Mouse (Mus musculus): ENCODE results near the gene Rgp1. TPM values are rescaled to one million over a fixed set of nuclear protein-coding genes. Genes with fewer than 3 reads are reported as not detected.
"Not testable (repeated sequence)": the region's sequence is repeated elsewhere in the genome, so short reads cannot be mapped to it uniquely, and the experiment has no call there.

Rgp1 gene
- polyA plus RNA-seq, 1 experiment from 2014 or later = 25.1 TPM

DNA sequence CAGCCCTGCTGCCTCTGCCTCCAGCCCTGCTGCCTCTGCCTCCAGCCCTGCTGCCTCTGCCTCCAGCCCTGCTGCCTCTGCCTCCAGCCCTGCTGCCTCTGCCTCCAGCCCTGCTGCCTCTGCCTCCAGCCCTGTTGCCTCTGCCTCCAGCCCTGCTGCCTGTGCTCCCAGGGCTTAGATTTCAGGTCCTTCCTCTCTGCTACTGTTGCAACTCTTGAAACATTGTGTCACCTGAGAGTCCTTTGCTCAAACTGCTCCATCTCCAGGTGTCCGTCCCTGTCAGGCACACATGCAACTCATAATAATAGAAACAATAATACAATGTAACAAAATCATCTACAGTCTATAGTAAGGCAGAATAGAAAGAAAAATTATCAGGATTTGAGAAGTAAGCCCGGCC lies 18.1 kb downstream of the Rgp1 start:
- not testable (repeated sequence) for H3K4me2 ChIP-seq (ENCODE audit: low read depth, low read length); H3K27ac ChIP-seq (replicated peaks; ENCODE audit: low read depth, low read length); H3K9me3 ChIP-seq (ENCODE audit: control insufficient read depth, low read length); H3K4me3 ChIP-seq (ENCODE audit: low read depth, low read length); DNase-seq (ENCODE audit: low spot score); H3K4me1 ChIP-seq (ENCODE audit: control insufficient read depth, insufficient read depth, low read length); H3K27me3 ChIP-seq (replicated peaks; ENCODE audit: control insufficient read depth, insufficient read depth, low read length); H3K36me3 ChIP-seq (ENCODE audit: control insufficient read depth, insufficient read depth, low read length); H3K9ac ChIP-seq (ENCODE audit: low read depth, low read length); ATAC-seq (ENCODE audit: low read depth)
- 75% methylated on average over 2 of the region's 2 CpGs for WGBS

DNA sequence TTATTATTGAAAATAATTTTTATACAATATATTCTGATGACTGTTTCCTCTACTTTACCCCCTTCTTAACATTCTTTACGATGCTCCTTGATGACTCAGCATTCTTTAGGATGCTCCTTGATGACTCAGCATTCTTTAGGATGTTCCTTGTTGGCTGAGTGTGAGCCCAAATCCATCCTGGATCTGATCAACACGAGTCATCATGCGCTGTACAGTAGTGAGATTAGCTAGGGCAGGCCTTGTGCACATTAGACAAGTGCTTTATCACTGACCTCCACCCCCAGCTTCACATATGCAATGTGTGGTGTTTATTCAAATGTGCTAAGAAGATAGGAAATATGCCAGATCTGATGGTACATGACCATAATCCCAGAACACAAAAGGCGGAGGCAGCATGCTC lies 19.7 kb downstream of the Rgp1 start:
- no peaks in the 10 kb centered on the region for H3K9me3 ChIP-seq (ENCODE audit: control insufficient read depth, low read length)
- no peak for ATAC-seq (ENCODE audit: low read depth)

DNA sequence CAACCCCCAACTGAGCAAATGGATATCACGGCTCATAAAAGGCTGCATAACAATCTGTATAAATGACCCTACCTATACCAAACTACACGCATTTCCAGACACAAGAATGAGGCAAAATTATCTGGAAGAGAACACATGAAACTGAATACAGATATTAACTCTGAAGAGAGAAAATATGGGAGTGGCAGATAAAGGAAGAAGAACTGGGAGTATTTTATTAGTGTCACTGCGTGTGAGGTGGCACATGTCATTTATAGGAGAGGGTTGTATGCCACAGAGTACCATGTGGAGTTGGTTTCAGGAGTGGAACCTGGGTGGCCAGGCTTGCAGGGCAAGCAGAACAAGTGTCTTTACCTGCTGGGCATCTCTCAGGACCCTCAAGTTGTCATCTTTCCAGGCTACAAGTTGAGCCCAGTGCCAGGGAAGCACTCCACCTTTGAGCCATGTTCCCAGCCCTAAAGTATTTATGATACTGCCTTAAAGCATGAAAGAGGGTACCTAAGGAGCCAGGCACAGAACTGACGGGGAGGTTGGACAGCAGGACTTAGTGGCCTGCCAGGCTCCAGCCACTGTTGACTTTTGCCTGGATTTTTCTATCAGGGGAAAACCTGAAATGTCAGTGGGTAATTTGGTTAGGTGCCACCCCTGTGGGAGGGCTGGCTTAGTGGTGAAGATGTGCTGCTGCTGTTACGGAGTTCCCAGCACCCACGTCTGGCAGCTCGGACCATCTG lies 20.3 kb downstream of the Rgp1 start:
- Histone ChIP-seq H3K36me3 (ENCODE audit: control insufficient read depth, insufficient read depth, low read length) (no peaks in the 10 kb centered on the region), H3K4me3 (ENCODE audit: low read depth, low read length) (no peak overlapping the region), H3K27ac (replicated peaks; ENCODE audit: low read depth, low read length) (no peak overlapping the region), H3K4me2 (ENCODE audit: low read depth, low read length) (no peak overlapping the region), H3K9me3 (ENCODE audit: control insufficient read depth, low read length) (no peaks in the 10 kb centered on the region), H3K27me3 (replicated peaks; ENCODE audit: control insufficient read depth, insufficient read depth, low read length) (no peaks in the 10 kb centered on the region), H3K4me1 (ENCODE audit: control insufficient read depth, insufficient read depth, low read length) (no peaks in the 10 kb centered on the region), H3K9ac (ENCODE audit: low read depth, low read length) (no peak overlapping the region)
- WGBS = 79% methylated on average over 7 of the region's 7 CpGs
- DNase-seq (ENCODE audit: low spot score) (no peak), ATAC-seq (ENCODE audit: low read depth) (no peak)

More for the DNA sequence above, 19.7 kb downstream of the Rgp1 start:
- DNase-seq (ENCODE audit: low spot score) = no peak
- Histone ChIP-seq H3K27ac (replicated peaks; ENCODE audit: low read depth, low read length) (no peak overlapping the region), H3K9ac (ENCODE audit: low read depth, low read length) (no peak overlapping the region), H3K4me1 (ENCODE audit: control insufficient read depth, insufficient read depth, low read length) (no peaks in the 10 kb centered on the region), H3K4me3 (ENCODE audit: low read depth, low read length) (no peak overlapping the region), H3K36me3 (ENCODE audit: control insufficient read depth, insufficient read depth, low read length) (no peaks in the 10 kb centered on the region), H3K4me2 (ENCODE audit: low read depth, low read length) (no peak overlapping the region), H3K27me3 (replicated peaks; ENCODE audit: control insufficient read depth, insufficient read depth, low read length) (no peaks in the 10 kb centered on the region)
- WGBS = 84% methylated on average over 4 of the region's 4 CpGs

DNA sequence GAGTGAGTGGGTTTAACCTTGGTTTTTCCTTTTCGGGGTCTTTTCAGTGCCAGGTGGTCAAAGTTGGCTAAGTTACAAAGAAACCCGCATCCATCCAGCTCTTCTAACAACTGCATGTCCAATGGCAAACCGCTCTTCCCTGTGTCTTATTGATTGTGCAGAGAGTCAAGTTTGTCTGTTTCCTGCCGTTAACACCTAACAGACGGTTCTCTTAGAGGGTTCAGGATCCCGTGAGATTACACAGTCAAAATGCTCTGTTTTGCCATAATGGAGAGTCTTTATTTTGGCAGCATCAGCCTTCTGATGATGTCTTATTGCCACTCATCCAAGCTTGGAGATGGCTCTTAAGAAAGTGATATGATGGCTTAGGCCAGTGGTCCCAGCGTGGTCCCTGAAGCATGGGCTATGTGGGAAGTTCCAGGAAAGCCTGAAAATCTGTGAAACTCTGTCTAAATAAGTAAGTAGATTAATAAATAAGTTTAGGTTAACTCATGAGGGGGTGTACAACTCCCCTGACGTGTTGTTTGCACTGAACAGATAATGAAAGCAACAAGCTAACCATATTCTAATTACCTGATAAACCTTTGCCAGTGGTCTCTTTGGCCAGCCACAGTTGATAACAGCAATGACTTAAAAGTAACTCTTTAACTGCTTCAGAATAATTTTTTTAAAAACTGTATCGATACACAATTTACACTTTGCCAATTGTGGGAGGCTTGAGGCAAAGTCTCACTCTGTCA lies 21.9 kb downstream of the Rgp1 start:
- WGBS = 77% methylated on average over 9 of the region's 9 CpGs
- Histone ChIP-seq H3K4me2 (ENCODE audit: low read depth, low read length) (no peak overlapping the region), H3K27me3 (replicated peaks; ENCODE audit: control insufficient read depth, insufficient read depth, low read length) (no peaks in the 10 kb centered on the region), H3K27ac (replicated peaks; ENCODE audit: low read depth, low read length) (no peak overlapping the region), H3K4me1 (ENCODE audit: control insufficient read depth, insufficient read depth, low read length) (no peaks in the 10 kb centered on the region), H3K9me3 (ENCODE audit: control insufficient read depth, low read length) (no peaks in the 10 kb centered on the region), H3K9ac (ENCODE audit: low read depth, low read length) (no peak overlapping the region), H3K4me3 (ENCODE audit: low read depth, low read length) (no peak overlapping the region), H3K36me3 (ENCODE audit: control insufficient read depth, insufficient read depth, low read length) (no peaks in the 10 kb centered on the region)
- DNase-seq (ENCODE audit: low spot score) (no peak), ATAC-seq (ENCODE audit: low read depth) (no peak)

DNA sequence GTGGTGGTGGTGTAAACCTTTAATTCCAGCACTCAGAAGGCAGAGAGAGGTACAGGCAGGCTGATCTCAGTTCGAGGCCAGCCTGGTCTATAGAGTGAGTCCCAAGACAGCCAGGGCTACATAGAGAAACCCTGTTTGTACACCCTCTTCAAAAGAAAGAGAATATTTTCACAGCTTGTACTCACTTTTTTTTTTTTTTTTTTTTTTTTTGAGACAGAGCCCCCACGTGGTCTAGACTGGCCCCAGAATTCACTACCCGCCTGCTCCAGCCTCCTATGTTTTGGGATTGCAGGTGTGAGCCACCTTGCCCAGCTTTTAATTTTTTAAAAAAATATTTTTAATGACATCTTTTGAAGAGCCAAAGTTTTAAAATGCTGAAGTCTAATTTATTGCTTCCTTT lies 25.6 kb downstream of the Rgp1 start:
- Histone ChIP-seq H3K4me3 (ENCODE audit: low read depth, low read length) (no peak overlapping the region), H3K4me1 (ENCODE audit: control insufficient read depth, insufficient read depth, low read length) (no peaks in the 10 kb centered on the region), H3K27me3 (replicated peaks; ENCODE audit: control insufficient read depth, insufficient read depth, low read length) (no peaks in the 10 kb centered on the region), H3K4me2 (ENCODE audit: low read depth, low read length) (no peak overlapping the region), H3K36me3 (ENCODE audit: control insufficient read depth, insufficient read depth, low read length) (no peaks in the 10 kb centered on the region), H3K9ac (ENCODE audit: low read depth, low read length) (no peak overlapping the region), H3K9me3 (ENCODE audit: control insufficient read depth, low read length) (no peaks in the 10 kb centered on the region), H3K27ac (replicated peaks; ENCODE audit: low read depth, low read length) (no peak overlapping the region)
- WGBS = 57% methylated on average over 3 of the region's 3 CpGs
- DNase-seq (ENCODE audit: low spot score) (no peak), ATAC-seq (ENCODE audit: low read depth) (no peak)

DNA sequence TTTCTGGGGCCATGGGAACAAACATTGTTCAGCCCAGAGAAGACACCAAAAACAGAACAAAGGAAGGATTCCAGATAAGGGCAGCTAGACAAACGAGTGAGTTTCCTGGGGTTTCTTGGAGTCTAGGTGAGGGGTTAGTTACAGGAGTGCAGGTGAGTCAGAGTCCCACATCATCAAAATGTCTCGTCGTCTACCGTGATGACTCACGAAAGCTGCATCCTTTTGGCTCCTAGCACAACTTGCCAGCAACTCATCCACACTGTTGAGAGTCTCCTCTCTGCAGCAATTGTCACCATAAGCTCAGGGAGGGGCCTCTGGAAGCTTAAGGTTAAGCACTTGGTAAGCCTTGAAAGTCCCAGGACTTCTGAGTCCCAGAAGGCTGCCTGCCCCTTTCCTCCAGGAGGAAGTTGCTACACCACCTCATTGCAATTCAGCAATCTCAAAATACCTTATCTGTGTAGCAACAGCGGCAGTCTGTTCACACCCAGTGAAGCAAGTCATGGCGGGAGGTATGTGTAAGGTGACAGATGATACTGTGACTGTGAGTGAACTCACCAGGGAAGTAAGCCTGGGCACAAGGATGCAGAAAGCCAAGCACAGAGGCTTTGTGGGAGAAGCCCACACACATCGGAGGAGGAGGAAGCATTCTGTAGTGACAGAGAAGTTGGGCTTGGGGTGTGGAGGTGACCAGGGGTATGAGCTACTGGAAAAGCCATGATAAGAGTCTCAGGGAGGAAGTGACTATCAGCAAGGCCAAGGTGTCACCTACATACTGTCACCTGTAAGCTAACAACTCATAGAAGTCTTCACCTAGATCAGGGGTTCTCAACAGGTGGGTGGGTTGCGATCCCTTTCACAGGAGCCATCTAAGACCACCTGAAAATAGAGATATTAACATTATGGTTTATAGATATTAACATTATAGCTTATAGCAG lies 26.5 kb downstream of the Rgp1 start:
- no peaks in the 10 kb centered on the region for H3K27me3 ChIP-seq (replicated peaks; ENCODE audit: control insufficient read depth, insufficient read depth, low read length)
- DNase-seq (ENCODE audit: low spot score) (no peak), ATAC-seq (ENCODE audit: low read depth) (no peak)
- no peak overlapping the region for H3K4me3 ChIP-seq (ENCODE audit: low read depth, low read length)
- H3K9ac ChIP-seq (ENCODE audit: low read depth, low read length) = no peak overlapping the region
- no peaks in the 10 kb centered on the region for H3K4me1 ChIP-seq (ENCODE audit: control insufficient read depth, insufficient read depth, low read length)
- no peak overlapping the region for H3K4me2 ChIP-seq (ENCODE audit: low read depth, low read length)
- H3K27ac ChIP-seq (replicated peaks; ENCODE audit: low read depth, low read length) = no peak overlapping the region
- no peaks in the 10 kb centered on the region for H3K36me3 ChIP-seq (ENCODE audit: control insufficient read depth, insufficient read depth, low read length)
- H3K9me3 ChIP-seq (ENCODE audit: control insufficient read depth, low read length) = no peaks in the 10 kb centered on the region
- WGBS = 73% methylated on average over 9 of the region's 9 CpGs

DNA sequence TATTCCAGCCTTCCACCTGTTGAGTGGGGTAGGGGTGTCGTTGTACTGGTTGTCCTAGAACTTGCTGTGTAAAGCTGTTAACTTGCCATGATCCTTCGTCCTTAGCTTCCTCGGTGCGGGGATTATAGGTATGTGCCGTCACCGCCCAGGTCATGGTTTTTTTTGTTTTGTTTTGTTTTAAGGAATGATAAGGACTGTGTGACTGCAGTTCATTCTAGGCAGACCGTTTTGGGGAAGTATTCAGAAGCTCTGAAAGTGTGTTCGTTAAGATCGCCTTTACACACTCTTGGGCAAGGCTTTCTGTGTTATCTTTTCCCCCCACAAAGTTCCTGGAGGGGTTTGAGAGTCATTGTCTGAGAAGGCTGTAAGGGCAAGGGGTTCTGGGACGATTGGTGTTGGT lies 34.0 kb downstream of the Rgp1 start:
- Histone ChIP-seq H3K4me1 (ENCODE audit: control insufficient read depth, insufficient read depth, low read length) (no peaks in the 10 kb centered on the region), H3K9me3 (ENCODE audit: control insufficient read depth, low read length) (no peaks in the 10 kb centered on the region), H3K4me2 (ENCODE audit: low read depth, low read length) (no peak overlapping the region), H3K4me3 (ENCODE audit: low read depth, low read length) (no peak overlapping the region), H3K27me3 (replicated peaks; ENCODE audit: control insufficient read depth, insufficient read depth, low read length) (no peaks in the 10 kb centered on the region), H3K36me3 (ENCODE audit: control insufficient read depth, insufficient read depth, low read length) (no peaks in the 10 kb centered on the region), H3K9ac (ENCODE audit: low read depth, low read length) (no peak overlapping the region), H3K27ac (replicated peaks; ENCODE audit: low read depth, low read length) (no peak overlapping the region)
- DNase-seq (ENCODE audit: low spot score) = no peak
- no peak for ATAC-seq (ENCODE audit: low read depth)
- 68% methylated on average over 10 of the region's 10 CpGs for WGBS

DNA sequence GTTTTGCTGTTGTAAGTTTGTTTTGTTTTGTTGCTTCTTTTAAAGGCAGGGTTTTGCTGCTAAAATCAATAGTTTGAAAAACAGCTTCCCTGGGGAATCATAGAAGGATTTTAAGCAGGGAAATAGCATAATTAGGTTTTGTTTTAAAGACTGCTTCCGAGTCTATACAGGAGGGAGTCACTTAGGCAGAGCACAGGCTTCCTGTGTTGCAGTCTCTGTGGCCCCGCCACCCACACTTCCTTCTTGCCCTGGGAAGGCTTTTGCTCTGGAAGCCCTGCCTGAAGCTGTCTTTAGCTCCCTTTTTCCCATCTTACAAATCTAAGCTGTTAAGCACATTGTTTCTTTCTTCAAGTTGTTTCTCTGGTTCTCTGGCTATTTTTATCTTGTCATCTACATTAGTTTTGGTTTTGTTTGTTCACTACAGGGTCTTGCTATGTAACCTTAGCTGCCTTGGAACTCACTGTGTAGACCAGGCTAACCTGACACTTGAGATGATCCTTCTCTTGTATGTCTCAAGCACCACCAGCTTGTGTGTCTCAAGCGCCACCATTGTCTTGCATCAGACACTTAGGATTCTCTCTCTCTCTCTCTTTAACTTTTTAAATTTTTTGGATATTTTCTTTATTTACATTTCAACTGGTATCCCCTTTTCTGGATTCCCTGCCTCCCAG lies 34.7 kb downstream of the Rgp1 start:
- Histone ChIP-seq H3K4me3 (ENCODE audit: low read depth, low read length) (no peak overlapping the region), H3K9ac (ENCODE audit: low read depth, low read length) (no peak overlapping the region), H3K36me3 (ENCODE audit: control insufficient read depth, insufficient read depth, low read length) (no peaks in the 10 kb centered on the region), H3K4me1 (ENCODE audit: control insufficient read depth, insufficient read depth, low read length) (no peaks in the 10 kb centered on the region), H3K27me3 (replicated peaks; ENCODE audit: control insufficient read depth, insufficient read depth, low read length) (no peaks in the 10 kb centered on the region), H3K27ac (replicated peaks; ENCODE audit: low read depth, low read length) (no peak overlapping the region), H3K9me3 (ENCODE audit: control insufficient read depth, low read length) (no peaks in the 10 kb centered on the region), H3K4me2 (ENCODE audit: low read depth, low read length) (no peak overlapping the region)
- ATAC-seq (ENCODE audit: low read depth) (no peak), DNase-seq (ENCODE audit: low spot score) (no peak)
- WGBS = 49% methylated on average over 3 of the region's 3 CpGs
